Mouse (Mus musculus) retina, adult 2 months (tissue): Measurements from ENCODE around the gene Gm44973.
"Not testable (repeated sequence)": the region's sequence is repeated elsewhere in the genome, so short reads cannot be mapped to it uniquely, and the experiment has no call there.

Experiments used
- DNase-seq: peaks from one replicate; pipeline ENCODE4 v3.0.0-alpha.2; 2012; ENCODE audit warnings: low read depth, low spot score

The Gm44973 gene

GRCm38 (mm10) chr7:5015118-5016001 lies at the start of gene Gm44973:
Gene Gm44973 (plus strand): TSS chr7:5015496.
- no peak for DNase-seq

- DNase-seq, result no peak
Measured at GRCm38 (mm10) chr7:4971068-4971467, 44.2 kb upstream of the Gm44973 start, which contains the start of gene Sbk3. Gene Sbk3 (minus strand): TSS chr7:4971168.

GRCm38 (mm10) chr7:4971710-4972109 lies 43.6 kb upstream of the Gm44973 start:
- no peak for DNase-seq

GRCm38 (mm10) chr7:4972321-4973047 lies 42.8 kb upstream of the Gm44973 start:
- DNase-seq, result no peak

- DNase-seq, result no peak
Measured at GRCm38 (mm10) chr7:4975455-4975854, 39.8 kb upstream of the Gm44973 start.

GRCm38 (mm10) chr7:4976832-4977231 lies 38.5 kb upstream of the Gm44973 start:
- no peak for DNase-seq

- DNase-seq, result no peak
Measured at GRCm38 (mm10) chr7:4988250-4988649, 27.0 kb upstream of the Gm44973 start.

- DNase-seq, result no peak
Measured at GRCm38 (mm10) chr7:4993347-4993998, 21.8 kb upstream of the Gm44973 start.

- no peak for DNase-seq
Measured at GRCm38 (mm10) chr7:4993999-4994788, 21.1 kb upstream of the Gm44973 start.

GRCm38 (mm10) chr7:4995268-4996002 lies 19.9 kb upstream of the Gm44973 start:
- DNase-seq, result no peak

GRCm38 (mm10) chr7:4996003-4996895 lies 19.0 kb upstream of the Gm44973 start, which contains the start of gene Zfp579:
Gene Zfp579 (minus strand): TSS chr7:4996158.
- peak; percentile 88 for DNase-seq

- DNase-seq, result no peak
Measured at GRCm38 (mm10) chr7:4996934-4997333, 18.4 kb upstream of the Gm44973 start.

- DNase-seq, result no peak
Measured at GRCm38 (mm10) chr7:4999876-5000275, 15.4 kb upstream of the Gm44973 start.

GRCm38 (mm10) chr7:5002876-5003275 lies 12.4 kb upstream of the Gm44973 start:
- not testable (repeated sequence) for DNase-seq

GRCm38 (mm10) chr7:5008229-5008628 lies 7.1 kb upstream of the Gm44973 start:
- DNase-seq, result no peak

GRCm38 (mm10) chr7:5012681-5013513 lies 2.4 kb upstream of the Gm44973 start:
- no peak for DNase-seq

GRCm38 (mm10) chr7:5014251-5015117 lies 812 bp upstream of the Gm44973 start, which contains the start of the genes Zfp524 and Fiz1:
Gene Zfp524 (plus strand): TSS chr7:5014415.
Gene Fiz1 (minus strand): TSS chr7:5014697.
- peak; percentile 98 for DNase-seq
